Mouse (Mus musculus) heart, embryonic 13.5 days (tissue): Measurements from ENCODE around the gene Sipa1. TPM values are rescaled to one million over a fixed set of nuclear protein-coding genes. Genes with fewer than 3 reads are reported as not detected.

Experiments used
- ATAC-seq: fragments of 200-750 bp; cut with Nextera tagmentation; 2 replicates; pipeline ENCODE4 v1.8.0; 2017; ENCODE audit warnings: moderate TSS enrichment; ENCODE audit not compliant: insufficient number of reproducible peaks, low FRiP score, low TSS enrichment; ENCODE audit errors: extremely low read depth
- H3K27ac ChIP-seq: fragments of 300-500 bp; sonication (generic); replicated peaks from 2 replicates; pipeline ENCODE4 v1.5.1; 2015; ENCODE audit warnings: moderate library complexity, mild to moderate bottlenecking, inconsistent platforms
- H3K27me3 ChIP-seq: fragments of 300-500 bp; sonication (generic); replicated peaks from 2 replicates; pipeline ENCODE4 v1.6.1; 2015; ENCODE audit warnings: mild to moderate bottlenecking, inconsistent platforms
- H3K36me3 ChIP-seq: fragments of 300-500 bp; sonication (generic); 2 replicates; pipeline ENCODE4 v1.6.1; 2015; ENCODE audit warnings: mild to moderate bottlenecking, inconsistent platforms
- H3K4me1 ChIP-seq: fragments of 300-500 bp; sonication (generic); 2 replicates; pipeline ENCODE4 v1.6.1; 2015; ENCODE audit warnings: inconsistent platforms
- H3K4me2 ChIP-seq: fragments of 300-500 bp; sonication (generic); 2 replicates; pipeline ENCODE4 v1.6.1; 2015; ENCODE audit warnings: inconsistent platforms, mild to moderate bottlenecking, moderate library complexity
- H3K4me3 ChIP-seq: fragments of 300-500 bp; sonication (generic); 2 replicates; pipeline ENCODE4 v1.5.1; 2015; ENCODE audit warnings: moderate library complexity, mild to moderate bottlenecking, inconsistent platforms
- H3K9ac ChIP-seq: fragments of 300-500 bp; sonication (generic); 2 replicates; pipeline ENCODE4 v1.6.1; 2015; ENCODE audit warnings: inconsistent platforms, mild to moderate bottlenecking, moderate library complexity
- H3K9me3 ChIP-seq: fragments of 300-500 bp; sonication (generic); 2 replicates; pipeline ENCODE4 v1.6.1; 2016; ENCODE audit warnings: inconsistent platforms
- WGBS: fragments of 180-500 bp; shearing (Covaris S2); methylation state at CpG from one replicate; pipeline ENCODE4 v1.1.7; 2015; ENCODE audit warnings: mixed read lengths; 5-methylcytosine and 5-hydroxymethylcytosine counted together
- microRNA-seq: library from miRNA; unstranded; fragments of <30 nt; microRNA quantifications from one replicate; pipeline ENCODE4, GENCODE M21; 2016
- polyA plus RNA-seq: library from polyadenylated mRNA; unstranded; fragments of >200 nt; fragmentation: Nextera tagmentation; extraction: Ambion mirVana; gene quantifications from 2 replicates; pipeline ENCODE4 v1.2.1, GENCODE M21; 2015

Gene Sipa1
- polyA plus RNA-seq, 1 experiment from 2014 or later, result 21.9 TPM

DNA sequence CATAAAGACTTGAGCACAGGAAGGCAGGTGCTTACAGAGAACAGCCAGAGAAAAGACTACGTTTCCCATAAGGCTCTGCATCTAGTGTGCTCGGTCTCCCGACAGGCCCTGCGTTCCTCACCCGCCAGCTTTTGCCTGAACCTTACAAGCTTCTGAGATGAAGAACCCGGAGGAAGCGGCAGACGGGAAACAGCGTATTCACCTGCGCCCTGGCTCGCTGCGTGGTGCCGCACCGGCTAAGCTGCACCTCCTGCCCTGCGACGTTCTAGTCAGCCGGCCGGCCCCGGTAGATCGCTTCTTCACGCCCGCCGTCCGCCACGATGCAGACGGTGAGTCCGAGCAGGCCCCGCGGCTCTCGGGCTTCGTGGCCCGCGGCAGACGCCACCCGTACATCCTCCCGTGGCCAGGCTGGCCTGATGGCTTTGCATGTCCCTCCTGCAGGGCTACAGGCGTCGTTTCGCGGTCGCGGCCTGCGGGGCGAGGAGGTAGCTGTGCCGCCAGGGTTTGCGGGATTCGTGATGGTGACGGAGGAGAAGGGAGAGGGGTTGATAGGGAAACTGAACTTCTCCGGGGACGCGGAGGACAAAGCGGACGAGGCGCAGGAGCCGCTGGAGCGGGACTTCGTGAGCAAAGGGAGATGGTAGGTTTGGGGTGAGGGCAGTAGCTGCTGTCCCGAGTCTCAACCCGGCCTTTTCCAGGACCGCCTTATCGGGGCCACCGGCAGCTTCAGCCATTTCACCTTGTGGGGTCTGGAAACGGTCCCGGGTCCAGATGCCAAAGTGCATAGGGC lies 61.6 kb downstream of the Sipa1 start, which contains the start of gene Rnaseh2c:
TSS of gene Rnaseh2c (plus strand) at position 122 of the 790 bp plus-strand sequence.
- Histone ChIP-seq H3K9ac (peak within 1 kb of the TSS; percentile 90), H3K27ac (peak within 1 kb of the TSS; percentile 83), H3K27me3 (peaks cover 9% of the 10 kb centered on the region; the same call in 1 of the 2 replicates), H3K4me2 (peak within 1 kb of the TSS; percentile 96), H3K36me3 (peaks cover 43% of the 10 kb centered on the region), H3K9me3 (no peaks in the 10 kb centered on the region), H3K4me3 (peak within 1 kb of the TSS; percentile 81), H3K4me1 (peaks cover 20% of the 10 kb centered on the region)
- ATAC-seq, result peak; percentile 23; the same call in 1 of the 2 replicates
- under 1% methylated on average over 64 of the region's 64 CpGs for WGBS

Small RNA genes lying within 50 kb of the gene (microRNA-seq; reads per million reads assigned to microRNA genes)
- gene Mir6987, result not detected

Other genes starting within 250 kb of the Sipa1 start
- gene Drap1, start 238.7 kb downstream of the Sipa1 start, polyA plus RNA-seq, result 190 and 213 TPM in 2 replicates
- 38.3 and 40.9 TPM in 2 replicates for gene AI837181, start 238.6 kb downstream of the Sipa1 start, polyA plus RNA-seq
- not detected in 2 replicates for gene Fosl1, start 216.2 kb downstream of the Sipa1 start, polyA plus RNA-seq
- gene Ccdc85b, start 205.8 kb downstream of the Sipa1 start, polyA plus RNA-seq, result 7.6 and 8.1 TPM in 2 replicates
- gene Fibp, start 203.1 kb downstream of the Sipa1 start, polyA plus RNA-seq, result 87.4 and 93.1 TPM in 2 replicates
- 0.56 and 1.7 TPM in 2 replicates for gene Ctsw, start 195.2 kb downstream of the Sipa1 start, polyA plus RNA-seq
- gene Efemp2, start 189.8 kb downstream of the Sipa1 start, polyA plus RNA-seq, result 74.0 and 80.7 TPM in 2 replicates
- gene Mus81, start 175.3 kb downstream of the Sipa1 start, polyA plus RNA-seq, result 36.8 and 38.9 TPM in 2 replicates
- gene Cfl1, start 173.3 kb downstream of the Sipa1 start, polyA plus RNA-seq, result 1,825 and 1,925 TPM in 2 replicates
- gene 1700020D05Rik, start 159.9 kb downstream of the Sipa1 start, polyA plus RNA-seq, result not detected in 2 replicates
- gene Snx32, start 153.2 kb downstream of the Sipa1 start, polyA plus RNA-seq, result 13.5 and 14.8 TPM in 2 replicates
- 0.07 and 0.13 TPM in 2 replicates for gene Ovol1, start 103.1 kb downstream of the Sipa1 start, polyA plus RNA-seq
- 2.2 and 2.7 TPM in 2 replicates for gene Ap5b1, start 95.7 kb downstream of the Sipa1 start, polyA plus RNA-seq
- 109 and 113 TPM in 2 replicates for gene Rnaseh2c, start 61.8 kb downstream of the Sipa1 start, polyA plus RNA-seq
- gene Kat5, start 53.5 kb downstream of the Sipa1 start, polyA plus RNA-seq, result 31.0 and 31.5 TPM in 2 replicates
- 35.9 and 37.4 TPM in 2 replicates for gene Rela, start 26.2 kb downstream of the Sipa1 start, polyA plus RNA-seq
- gene Map3k11, start 25.0 kb upstream of the Sipa1 start, polyA plus RNA-seq, result 23.2 and 24.0 TPM in 2 replicates
- 13.6 and 14.9 TPM in 2 replicates for gene Pcnx3, start 25.2 kb upstream of the Sipa1 start, polyA plus RNA-seq
- 0.29 TPM in 1 of 2 replicates, not detected in the other for gene Kcnk7, start 40.7 kb upstream of the Sipa1 start, polyA plus RNA-seq
- gene Ehbp1l1, start 62.6 kb upstream of the Sipa1 start, polyA plus RNA-seq, result 85.9 and 96.8 TPM in 2 replicates
- gene Fam89b, start 65.9 kb upstream of the Sipa1 start, polyA plus RNA-seq, result 79.7 and 82.6 TPM in 2 replicates
- gene Ltbp3, start 77.2 kb upstream of the Sipa1 start, polyA plus RNA-seq, result 22.5 and 24.7 TPM in 2 replicates
- 55.8 and 59.6 TPM in 2 replicates for gene Scyl1, start 107.7 kb upstream of the Sipa1 start, polyA plus RNA-seq
- gene Frmd8, start 211.6 kb upstream of the Sipa1 start, polyA plus RNA-seq, result 27.4 and 29.0 TPM in 2 replicates
- 3.7 and 4.2 TPM in 2 replicates for gene Slc25a45, start 214.1 kb upstream of the Sipa1 start, polyA plus RNA-seq
- gene Tigd3, start 230.4 kb upstream of the Sipa1 start, polyA plus RNA-seq, result 1.9 and 2.0 TPM in 2 replicates
- gene Dpf2, start 249.3 kb upstream of the Sipa1 start, polyA plus RNA-seq, result 98.1 and 104 TPM in 2 replicates